Mouse (Mus musculus): ENCODE data around the gene Cbx5. TPM values are rescaled to one million over a fixed set of nuclear protein-coding genes. Genes with fewer than 3 reads are reported as not detected.

Gene Cbx5
- polyA plus RNA-seq, 1 experiment: 4.0 TPM

GRCm38 (mm10) chr15:103256210-103256986 is 16.8 kb upstream of the Cbx5 start:
- TF ChIP-seq GATA1 (IDR thresholded peaks at IDR 0.05; ENCODE audit: low read length): no peak

- no peak for TF ChIP-seq GATA1 (IDR thresholded peaks at IDR 0.05; ENCODE audit: low read length)
Measured at GRCm38 (mm10) chr15:103255169-103255568, 15.6 kb upstream of the Cbx5 start.

- no peak for TF ChIP-seq GATA1 (IDR thresholded peaks at IDR 0.05; ENCODE audit: low read length)
Measured at GRCm38 (mm10) chr15:103253352-103253751, 13.7 kb upstream of the Cbx5 start.

- TF ChIP-seq GATA1 (IDR thresholded peaks at IDR 0.05; ENCODE audit: low read length): no peak
Measured at GRCm38 (mm10) chr15:103252660-103253059, 13.0 kb upstream of the Cbx5 start.

GRCm38 (mm10) chr15:103251595-103251994 is 12.0 kb upstream of the Cbx5 start:
- peak; percentile 95 for TF ChIP-seq GATA1 (IDR thresholded peaks at IDR 0.05; ENCODE audit: low read length)

- TF ChIP-seq GATA1 (IDR thresholded peaks at IDR 0.05; ENCODE audit: low read length): no peak
Measured at GRCm38 (mm10) chr15:103250195-103250740, 10.7 kb upstream of the Cbx5 start.

- no peak for TF ChIP-seq GATA1 (IDR thresholded peaks at IDR 0.05; ENCODE audit: low read length)
Measured at GRCm38 (mm10) chr15:103248401-103249313, 9.0 kb upstream of the Cbx5 start.

- TF ChIP-seq GATA1 (IDR thresholded peaks at IDR 0.05; ENCODE audit: low read length): no peak
Measured at GRCm38 (mm10) chr15:103247782-103248400, 8.3 kb upstream of the Cbx5 start.

- no peak for TF ChIP-seq GATA1 (IDR thresholded peaks at IDR 0.05; ENCODE audit: low read length)
Measured at GRCm38 (mm10) chr15:103247078-103247781, 7.6 kb upstream of the Cbx5 start.

GRCm38 (mm10) chr15:103245616-103246015 is 6.0 kb upstream of the Cbx5 start:
- TF ChIP-seq GATA1 (IDR thresholded peaks at IDR 0.05; ENCODE audit: low read length): no peak

GRCm38 (mm10) chr15:103242885-103243284 is 3.3 kb upstream of the Cbx5 start:
- no peak for TF ChIP-seq GATA1 (IDR thresholded peaks at IDR 0.05; ENCODE audit: low read length)

GRCm38 (mm10) chr15:103240160-103241028 is 778 bp upstream of the Cbx5 start, which contains the start of gene Hnrnpa1:
Hnrnpa1 (plus strand) TSS chr15:103240432.
- no peak for TF ChIP-seq GATA1 (IDR thresholded peaks at IDR 0.05; ENCODE audit: low read length)

- TF ChIP-seq GATA1 (IDR thresholded peaks at IDR 0.05; ENCODE audit: low read length): no peak
Measured at GRCm38 (mm10) chr15:103239130-103239684, 409 bp downstream of the Cbx5 start.

- no peak for TF ChIP-seq GATA1 (IDR thresholded peaks at IDR 0.05; ENCODE audit: low read length)
Measured at GRCm38 (mm10) chr15:103237295-103237694, 2.3 kb downstream of the Cbx5 start.

Data from G1E-ER4 (cell line).